10 mouse cellular contexts compared by ENCODE assay signal in the genomic region with DNA sequence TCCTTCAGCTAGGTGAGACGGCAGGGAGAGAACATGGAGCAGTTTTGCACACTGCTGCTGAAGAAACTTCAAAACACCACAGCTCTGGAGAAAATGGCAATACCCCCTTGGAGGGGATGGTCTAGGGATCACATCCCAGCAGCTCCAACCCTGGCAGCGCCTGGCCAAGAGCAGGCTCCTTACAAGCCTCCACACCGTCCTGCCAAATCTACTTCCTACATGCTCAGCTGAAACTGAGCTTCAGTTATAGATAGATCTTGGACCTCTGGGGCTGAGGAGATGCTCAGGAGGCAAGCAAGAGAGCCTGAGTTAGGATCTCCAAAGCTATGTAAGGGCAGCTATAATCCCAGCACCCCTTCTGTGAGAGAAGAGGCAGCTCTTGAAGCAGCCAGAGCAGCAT.
"Had no signal": no experiment of that assay in that cellular context is flagged by ENCODE, and none has a peak within 500 bp of the region (broad histone marks: within the 10 kb centered on the region; RNA-seq: fewer than 3 reads in every experiment).

No protein-coding gene starts in this region.

- DNase-seq: heart, adult 2 months; heart, postnatal 14 days; heart, postnatal 4 days; kidney, adult 18-20 months; kidney, adult 8-10 months; kidney, postnatal 10 days; kidney, postnatal 36 days; layer of hippocampus, adult 9-11 months; layer of hippocampus, postnatal 36 days; left cerebral cortex, postnatal 4 days had no signal
